Mouse (Mus musculus) naive thymus-derived CD4-positive, alpha-beta T cell, adult 2 months (primary cell): ENCODE results near the gene Rprd1b.

Experiments
- DNase-seq: peaks from one replicate; pipeline ENCODE4 v3.0.0-alpha.2; 2011; ENCODE audit warnings: low read depth

Rprd1b gene

DNA sequence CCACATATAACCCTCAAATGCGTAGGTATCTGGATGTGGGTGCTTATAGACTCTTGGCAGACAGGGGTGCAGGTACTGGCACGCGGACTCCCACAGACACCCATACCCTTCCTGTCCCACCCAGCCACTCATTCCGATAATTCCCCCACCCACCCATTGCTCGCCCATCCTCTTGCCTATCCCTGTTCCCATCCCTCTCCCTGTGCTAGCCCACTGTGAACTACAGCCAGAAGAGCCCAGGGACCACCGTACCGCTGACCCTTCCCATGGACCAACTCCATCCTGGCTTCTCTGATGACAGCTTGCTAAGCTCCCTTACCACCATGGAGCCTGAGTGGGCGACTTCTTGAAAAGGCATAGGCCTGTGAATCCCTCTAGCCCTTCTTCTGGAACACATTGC, 118.7 kb downstream of the Rprd1b start:
- DNase-seq: no peak

GRCm38 (mm10) chr2:158151077-158151476, 122.8 kb downstream of the Rprd1b start:
- DNase-seq: no peak

GRCm38 (mm10) chr2:158152685-158153309, 124.5 kb downstream of the Rprd1b start:
- no peak for DNase-seq

- DNase-seq: peak; percentile 63
Observed at GRCm38 (mm10) chr2:158153728-158154343, 125.5 kb downstream of the Rprd1b start.

- DNase-seq: no peak
Observed at GRCm38 (mm10) chr2:158154641-158155040, 126.3 kb downstream of the Rprd1b start.

- DNase-seq: no peak
Observed at GRCm38 (mm10) chr2:158155101-158155500, 126.8 kb downstream of the Rprd1b start.

DNA sequence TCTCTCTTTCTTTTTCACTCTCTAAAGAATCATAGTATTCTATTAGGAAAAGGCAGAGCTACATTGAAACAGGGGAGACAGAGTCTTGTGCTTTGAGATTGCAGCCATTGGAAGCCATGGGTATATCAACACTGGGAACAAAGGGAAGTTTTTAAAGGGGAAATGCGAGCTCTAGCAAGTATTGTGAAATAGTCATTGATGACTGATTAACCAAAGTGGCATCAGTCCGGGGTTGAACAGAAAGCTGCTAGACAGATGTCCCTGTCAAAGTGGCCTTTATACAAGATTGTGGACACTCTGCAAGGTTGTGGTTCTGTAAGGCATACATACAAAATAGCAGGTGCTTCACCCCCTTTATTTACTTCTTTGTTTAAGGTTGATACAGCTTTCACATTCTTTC, 127.3 kb downstream of the Rprd1b start:
- no peak for DNase-seq

GRCm38 (mm10) chr2:158156487-158156886, 128.2 kb downstream of the Rprd1b start:
- no peak for DNase-seq

GRCm38 (mm10) chr2:158157654-158158053, 129.4 kb downstream of the Rprd1b start:
- no peak for DNase-seq

GRCm38 (mm10) chr2:158159376-158160235, 131.3 kb downstream of the Rprd1b start:
- DNase-seq: peak; percentile 70

GRCm38 (mm10) chr2:158161761-158162160, 133.5 kb downstream of the Rprd1b start:
- DNase-seq: no peak

- no peak for DNase-seq
Observed at GRCm38 (mm10) chr2:158163034-158163433, 134.7 kb downstream of the Rprd1b start.

DNA sequence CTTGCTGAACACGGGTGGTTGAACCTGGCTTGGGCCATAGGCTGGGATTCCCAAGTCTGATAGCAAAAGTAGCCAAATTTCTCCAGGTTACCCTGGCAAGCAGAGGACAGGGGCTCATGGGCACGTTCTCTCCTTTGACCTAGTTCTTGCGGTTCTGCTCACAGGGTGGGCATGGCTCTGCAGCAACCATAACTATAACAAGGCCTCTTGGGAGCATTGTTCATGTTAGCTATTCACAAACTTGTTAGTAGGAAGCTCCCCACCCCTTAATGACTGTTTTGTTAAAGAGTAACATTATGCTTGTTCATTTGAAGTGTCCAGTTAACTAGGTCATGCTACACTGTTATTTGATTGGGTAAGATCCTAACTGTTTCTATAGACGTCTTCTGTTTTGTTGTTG, 137.5 kb downstream of the Rprd1b start:
- DNase-seq: no peak

DNA sequence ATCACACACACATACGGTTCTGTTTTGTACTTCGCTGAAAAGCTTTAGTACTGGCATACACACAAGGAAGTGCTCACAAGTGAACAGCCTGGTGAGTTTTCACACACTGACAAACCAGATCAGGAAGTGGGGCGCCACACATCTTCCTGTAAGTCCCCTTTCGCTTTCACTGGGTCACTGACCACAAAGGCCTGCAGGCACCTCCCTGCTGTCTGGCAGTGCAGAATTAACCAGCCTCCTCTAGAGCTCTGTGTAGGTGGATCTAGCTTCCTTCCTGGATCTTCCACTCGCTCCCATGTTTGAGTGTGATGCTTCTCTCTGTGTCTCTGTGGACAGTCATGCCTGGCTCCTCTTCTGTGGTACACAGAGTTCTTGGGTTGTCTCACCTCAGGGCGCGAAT, 138.3 kb downstream of the Rprd1b start:
- DNase-seq: peak; percentile 81

- DNase-seq: no peak
Observed at GRCm38 (mm10) chr2:158167496-158168205, 139.4 kb downstream of the Rprd1b start.

DNA sequence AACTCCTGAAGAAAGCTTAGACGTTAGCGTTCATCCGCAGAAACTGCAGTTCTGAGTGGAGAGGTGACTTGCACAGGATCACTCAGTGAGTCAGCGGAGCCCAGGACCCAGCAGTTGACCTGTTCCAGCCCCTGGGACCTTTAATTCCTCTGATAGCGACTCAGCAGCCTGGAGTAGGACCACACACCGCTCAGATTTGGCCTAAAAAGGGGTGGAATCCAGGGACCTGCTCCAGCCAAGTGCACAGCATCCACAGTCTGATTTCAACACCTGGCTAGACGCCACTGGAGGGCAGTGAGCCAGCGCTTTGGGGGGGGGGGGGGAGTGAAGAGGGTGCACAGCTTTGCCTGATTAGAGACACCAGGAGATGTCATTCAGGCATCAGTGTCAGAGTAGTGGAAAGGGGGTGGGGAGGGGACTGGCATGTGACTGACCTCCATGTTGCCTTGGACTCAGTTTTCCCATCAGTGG, 140.5 kb downstream of the Rprd1b start:
- DNase-seq: no peak

DNA sequence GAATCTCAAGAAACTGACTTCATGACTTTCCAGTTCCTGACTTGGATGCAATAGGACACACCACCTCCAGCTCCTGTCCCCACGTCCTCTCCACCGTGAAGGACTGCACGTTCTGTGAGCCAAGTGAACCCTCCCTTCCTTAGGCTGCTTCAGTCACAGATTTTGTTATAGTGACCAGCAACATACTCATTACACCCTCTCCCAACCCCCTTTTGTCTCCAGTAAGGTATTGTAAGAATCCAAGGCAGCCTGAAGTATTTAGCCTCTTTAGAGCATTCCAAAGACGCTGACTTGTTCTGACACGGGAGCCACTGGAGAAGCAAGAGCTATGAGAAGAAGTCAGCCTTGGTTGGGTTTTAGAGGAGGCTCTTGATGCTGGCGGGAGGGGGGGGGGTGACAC, 141.1 kb downstream of the Rprd1b start:
- no peak for DNase-seq

DNA sequence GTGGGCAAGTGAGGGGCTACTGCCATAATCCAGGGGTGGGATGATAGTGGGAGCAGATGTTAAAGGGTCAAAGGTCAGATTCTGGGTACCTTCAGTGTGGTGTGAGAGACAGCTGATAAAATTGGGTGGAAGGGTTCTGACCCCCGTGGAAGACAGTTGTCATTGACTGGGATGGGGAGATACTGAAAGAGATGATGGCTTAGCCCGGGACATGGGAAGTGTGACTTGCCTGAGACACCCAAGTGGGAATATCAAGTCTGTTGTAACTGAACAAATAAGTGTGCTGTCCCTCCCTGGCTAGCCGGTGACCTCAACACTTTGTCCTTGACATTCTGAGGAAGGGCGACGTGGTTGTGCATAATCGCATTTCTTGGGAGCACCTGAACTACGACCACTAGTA, 141.5 kb downstream of the Rprd1b start:
- no peak for DNase-seq

GRCm38 (mm10) chr2:158170394-158170793, 142.1 kb downstream of the Rprd1b start:
- DNase-seq: no peak

GRCm38 (mm10) chr2:158174438-158174837, 146.1 kb downstream of the Rprd1b start:
- DNase-seq: no peak

DNA sequence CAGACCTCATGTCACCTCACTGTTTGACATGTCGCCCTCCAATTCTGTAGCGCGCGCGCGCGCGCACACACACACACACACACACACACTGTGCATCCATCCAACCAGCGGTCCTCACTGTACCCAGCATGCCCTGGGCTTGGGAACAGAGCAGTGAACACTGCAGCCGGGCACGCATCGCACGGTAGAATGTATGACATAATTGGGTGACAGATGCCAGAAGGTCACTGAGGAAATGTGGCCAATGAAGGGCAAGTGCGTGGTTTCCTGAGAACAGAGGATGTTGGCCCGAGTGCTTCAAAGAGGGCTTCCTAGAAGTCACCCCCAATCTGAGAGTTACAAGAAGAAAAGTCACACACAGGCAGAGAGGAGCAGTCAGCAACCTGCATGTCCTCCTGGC, 146.7 kb downstream of the Rprd1b start:
- DNase-seq: peak; percentile 46

GRCm38 (mm10) chr2:158175433-158175832, 147.1 kb downstream of the Rprd1b start:
- no peak for DNase-seq
